Mouse (Mus musculus) midbrain, embryonic 12.5 days (tissue): ENCODE measurements at regions not wholly inside any gene's neighbourhood (a gene's known extent, or its start where the extent isn't known, plus 50 kb on each side); places are given as distances from the start of the nearest gene placed in this dataset.

ENCODE experiments used
- ATAC-seq: fragments of 200-750 bp; cut with Nextera tagmentation; 2 replicates; pipeline ENCODE4 v1.8.0; 2017; ENCODE audit warnings: low read depth, moderate TSS enrichment, moderate library complexity; ENCODE audit not compliant: low FRiP score
- H3K27ac ChIP-seq: fragments of 300-500 bp; sonication (generic); replicated peaks from 2 replicates; pipeline ENCODE4 v1.5.1; 2016; ENCODE audit warnings: mild to moderate bottlenecking
- H3K27me3 ChIP-seq: fragments of 300-500 bp; sonication (generic); 2 replicates; pipeline ENCODE4 v1.6.1; 2016; ENCODE audit warnings: mild to moderate bottlenecking
- H3K36me3 ChIP-seq: fragments of 300-500 bp; sonication (generic); 2 replicates; pipeline ENCODE4 v1.6.1; 2016
- H3K4me1 ChIP-seq: fragments of 300-500 bp; sonication (generic); 2 replicates; pipeline ENCODE4 v1.6.1; 2016
- H3K4me2 ChIP-seq: fragments of 300-500 bp; sonication (generic); replicated peaks from 2 replicates; pipeline ENCODE4 v1.6.1; 2016; ENCODE audit warnings: mild to moderate bottlenecking, moderate library complexity
- H3K4me3 ChIP-seq: fragments of 300-500 bp; sonication (generic); 2 replicates; pipeline ENCODE4 v1.5.1; 2016; ENCODE audit warnings: mild to moderate bottlenecking
- H3K9ac ChIP-seq: fragments of 300-500 bp; sonication (generic); replicated peaks from 2 replicates; pipeline ENCODE4 v1.6.1; 2016; ENCODE audit warnings: mild to moderate bottlenecking, moderate library complexity
- H3K9me3 ChIP-seq: fragments of 300-500 bp; sonication (generic); 2 replicates; pipeline ENCODE4 v1.6.1; 2016; ENCODE audit warnings: mild to moderate bottlenecking
- WGBS: fragments of 180-500 bp; shearing (Covaris S2); methylation state at CpG from one replicate; pipeline ENCODE4 v1.1.7; 2016; 5-methylcytosine and 5-hydroxymethylcytosine counted together

- no peak for ATAC-seq
- no peak overlapping the region for H3K4me2 ChIP-seq
- H3K9ac ChIP-seq, result no peak overlapping the region
- H3K9me3 ChIP-seq, result no peaks in the 10 kb centered on the region
- H3K36me3 ChIP-seq, result no peaks in the 10 kb centered on the region
- no peaks in the 10 kb centered on the region for H3K27me3 ChIP-seq
- H3K4me3 ChIP-seq, result no peak overlapping the region
- H3K27ac ChIP-seq, result no peak overlapping the region
- H3K4me1 ChIP-seq, result no peaks in the 10 kb centered on the region
These were observed 112.2 kb downstream of the Ipo8 start for GRCm38 (mm10) chr6:148719062-148719461.

DNA sequence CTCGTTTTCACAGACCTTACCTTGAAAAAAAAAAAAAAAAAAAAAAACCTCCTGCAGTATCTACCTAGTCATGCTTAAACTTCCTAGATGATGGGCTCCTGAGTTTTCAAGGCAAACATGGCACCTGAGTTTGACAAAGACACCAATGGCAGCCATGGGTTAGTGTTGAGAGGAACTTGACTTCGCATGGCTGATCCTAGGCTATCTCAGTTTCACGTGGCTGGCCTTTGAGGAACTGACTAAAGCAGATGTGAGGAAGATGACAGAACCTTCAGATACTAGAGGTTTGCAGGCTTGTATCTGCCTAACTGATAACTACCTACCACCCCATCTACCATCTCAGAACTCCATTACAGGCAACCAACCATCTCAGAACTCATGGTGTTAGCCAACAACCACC is 120.9 kb downstream of the Ipo8 start:
- ATAC-seq, result no peak
- Histone ChIP-seq H3K9me3 (no peaks in the 10 kb centered on the region), H3K4me1 (no peaks in the 10 kb centered on the region), H3K27me3 (no peaks in the 10 kb centered on the region), H3K36me3 (no peaks in the 10 kb centered on the region), H3K4me3 (no peak overlapping the region), H3K4me2 (no peak overlapping the region), H3K9ac (no peak overlapping the region), H3K27ac (no peak overlapping the region)
- WGBS, result 79% methylated on average over 3 of the region's 3 CpGs

DNA sequence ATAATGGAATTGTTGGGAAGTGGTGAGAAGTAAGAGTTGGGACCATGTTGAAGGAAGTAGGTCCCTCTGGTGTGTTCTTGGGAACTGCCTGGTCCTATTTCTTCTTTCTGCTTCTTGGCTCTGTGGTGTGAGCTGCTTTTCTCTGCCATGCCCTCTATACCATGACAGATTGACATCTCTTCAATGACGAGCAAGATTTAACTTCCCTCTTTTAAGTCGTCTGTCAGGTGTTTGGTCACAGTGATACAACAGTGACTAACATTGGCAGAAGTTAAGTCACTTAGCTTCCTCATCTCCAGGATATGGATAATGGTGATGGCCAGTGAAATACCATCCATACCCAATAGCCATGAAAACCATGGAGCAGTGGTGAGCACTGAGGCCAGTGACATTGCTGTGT is 122.9 kb downstream of the Ipo8 start:
- Histone ChIP-seq H3K27ac (no peak overlapping the region), H3K9ac (no peak overlapping the region), H3K4me2 (no peak overlapping the region), H3K9me3 (no peaks in the 10 kb centered on the region), H3K4me1 (no peaks in the 10 kb centered on the region), H3K36me3 (no peaks in the 10 kb centered on the region), H3K4me3 (no peak overlapping the region), H3K27me3 (no peaks in the 10 kb centered on the region)
- 85% methylated on average over 2 of the region's 2 CpGs for WGBS
- no peak for ATAC-seq

- Histone ChIP-seq H3K4me1 (no peaks in the 10 kb centered on the region), H3K36me3 (no peaks in the 10 kb centered on the region), H3K27me3 (no peaks in the 10 kb centered on the region), H3K27ac (no peak overlapping the region), H3K4me3 (no peak overlapping the region), H3K4me2 (no peak overlapping the region), H3K9ac (no peak overlapping the region), H3K9me3 (no peaks in the 10 kb centered on the region)
- 36% methylated on average over 2 of the region's 2 CpGs for WGBS
- no peak for ATAC-seq
These were observed 125.6 kb downstream of the Ipo8 start for GRCm38 (mm10) chr6:148705711-148706110.

DNA sequence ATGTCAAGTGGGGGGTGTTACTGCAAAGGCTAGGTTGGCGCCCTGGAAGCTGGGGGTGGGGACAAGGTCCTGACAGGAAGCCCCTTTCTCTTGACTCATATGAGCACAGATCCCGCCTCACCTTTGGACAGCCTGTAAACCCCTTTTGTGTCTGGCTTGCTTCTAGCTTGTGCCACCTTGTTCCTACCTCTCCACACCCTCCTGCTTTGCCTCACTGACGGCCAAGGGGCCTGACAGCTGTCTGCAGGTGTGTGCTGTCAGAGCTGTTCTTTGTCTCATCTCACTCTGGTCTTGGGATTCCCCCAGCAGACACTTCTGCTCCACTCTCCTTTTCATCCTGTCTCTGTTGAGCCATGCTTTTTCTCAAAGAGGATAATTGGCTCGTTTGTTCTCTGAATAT is 137.9 kb downstream of the Ipo8 start:
- H3K36me3 ChIP-seq, result no peaks in the 10 kb centered on the region
- H3K27ac ChIP-seq, result no peak overlapping the region
- H3K4me3 ChIP-seq, result no peak overlapping the region
- 0 out of 2 replicates have a peak, but pooled peaks cover 3% of the 10 kb centered on the region for H3K4me1 ChIP-seq
- no peak overlapping the region for H3K4me2 ChIP-seq
- 50% methylated on average over 4 of the region's 4 CpGs for WGBS
- no peaks in the 10 kb centered on the region for H3K27me3 ChIP-seq
- H3K9ac ChIP-seq, result no peak overlapping the region
- ATAC-seq, result no peak
- no peaks in the 10 kb centered on the region for H3K9me3 ChIP-seq

DNA sequence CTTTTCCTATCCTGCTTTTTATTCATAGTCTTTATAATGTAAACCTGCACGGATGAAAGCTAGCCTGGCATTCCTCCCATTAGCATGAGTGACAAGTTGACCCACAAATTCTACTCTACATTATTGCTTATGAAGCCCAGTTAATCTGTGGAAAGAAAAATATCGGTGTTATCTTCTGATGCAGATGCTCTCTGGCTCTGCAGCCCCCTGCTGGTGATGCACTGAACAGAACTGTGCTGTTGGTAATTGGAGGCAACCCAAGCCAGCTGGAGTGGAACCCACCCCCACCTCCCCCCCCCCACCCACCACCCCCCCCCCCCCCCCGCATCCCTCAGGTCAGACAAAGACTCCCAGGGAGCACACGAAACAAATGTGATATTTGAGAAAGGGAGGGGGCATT is 143.5 kb downstream of the Ipo8 start:
- no peak overlapping the region for H3K4me3 ChIP-seq
- no peak overlapping the region for H3K9ac ChIP-seq
- no peak overlapping the region for H3K27ac ChIP-seq
- H3K27me3 ChIP-seq, result 0 out of 2 replicates have a peak, but pooled peaks cover 2% of the 10 kb centered on the region
- H3K4me1 ChIP-seq, result no peaks in the 10 kb centered on the region
- no peaks in the 10 kb centered on the region for H3K36me3 ChIP-seq
- no peaks in the 10 kb centered on the region for H3K9me3 ChIP-seq
- WGBS, result 40% methylated on average over 2 of the region's 4 CpGs
- peak; percentile 63; the same call in 1 of the 2 replicates for ATAC-seq
- H3K4me2 ChIP-seq, result no peak overlapping the region

- no peak overlapping the region for H3K27ac ChIP-seq
- H3K4me2 ChIP-seq, result no peak overlapping the region
- no peaks in the 10 kb centered on the region for H3K27me3 ChIP-seq
- no peaks in the 10 kb centered on the region for H3K4me1 ChIP-seq
- no peak overlapping the region for H3K9ac ChIP-seq
- 82% methylated on average over 2 of the region's 2 CpGs for WGBS
- no peak for ATAC-seq
- no peaks in the 10 kb centered on the region for H3K36me3 ChIP-seq
- H3K4me3 ChIP-seq, result no peak overlapping the region
- no peaks in the 10 kb centered on the region for H3K9me3 ChIP-seq
These were observed 171.1 kb downstream of the Ipo8 start for GRCm38 (mm10) chr6:148660152-148660551.

GRCm38 (mm10) chr6:148653216-148653615 is 178.1 kb downstream of the Ipo8 start:
- Histone ChIP-seq H3K9me3 (no peaks in the 10 kb centered on the region), H3K36me3 (no peaks in the 10 kb centered on the region), H3K27me3 (no peaks in the 10 kb centered on the region), H3K4me1 (no peaks in the 10 kb centered on the region), H3K4me2 (no peak overlapping the region), H3K9ac (no peak overlapping the region), H3K27ac (no peak overlapping the region), H3K4me3 (no peak overlapping the region)
- ATAC-seq, result no peak
- 55% methylated on average over 3 of the region's 3 CpGs for WGBS

GRCm38 (mm10) chr6:148652434-148652833 is 178.8 kb downstream of the Ipo8 start:
- Histone ChIP-seq H3K4me3 (no peak overlapping the region), H3K9ac (no peak overlapping the region), H3K27me3 (no peaks in the 10 kb centered on the region), H3K4me2 (no peak overlapping the region), H3K9me3 (no peaks in the 10 kb centered on the region), H3K27ac (no peak overlapping the region), H3K36me3 (no peaks in the 10 kb centered on the region), H3K4me1 (no peaks in the 10 kb centered on the region)
- ATAC-seq, result no peak
- WGBS, result 68% methylated on average over 4 of the region's 4 CpGs

DNA sequence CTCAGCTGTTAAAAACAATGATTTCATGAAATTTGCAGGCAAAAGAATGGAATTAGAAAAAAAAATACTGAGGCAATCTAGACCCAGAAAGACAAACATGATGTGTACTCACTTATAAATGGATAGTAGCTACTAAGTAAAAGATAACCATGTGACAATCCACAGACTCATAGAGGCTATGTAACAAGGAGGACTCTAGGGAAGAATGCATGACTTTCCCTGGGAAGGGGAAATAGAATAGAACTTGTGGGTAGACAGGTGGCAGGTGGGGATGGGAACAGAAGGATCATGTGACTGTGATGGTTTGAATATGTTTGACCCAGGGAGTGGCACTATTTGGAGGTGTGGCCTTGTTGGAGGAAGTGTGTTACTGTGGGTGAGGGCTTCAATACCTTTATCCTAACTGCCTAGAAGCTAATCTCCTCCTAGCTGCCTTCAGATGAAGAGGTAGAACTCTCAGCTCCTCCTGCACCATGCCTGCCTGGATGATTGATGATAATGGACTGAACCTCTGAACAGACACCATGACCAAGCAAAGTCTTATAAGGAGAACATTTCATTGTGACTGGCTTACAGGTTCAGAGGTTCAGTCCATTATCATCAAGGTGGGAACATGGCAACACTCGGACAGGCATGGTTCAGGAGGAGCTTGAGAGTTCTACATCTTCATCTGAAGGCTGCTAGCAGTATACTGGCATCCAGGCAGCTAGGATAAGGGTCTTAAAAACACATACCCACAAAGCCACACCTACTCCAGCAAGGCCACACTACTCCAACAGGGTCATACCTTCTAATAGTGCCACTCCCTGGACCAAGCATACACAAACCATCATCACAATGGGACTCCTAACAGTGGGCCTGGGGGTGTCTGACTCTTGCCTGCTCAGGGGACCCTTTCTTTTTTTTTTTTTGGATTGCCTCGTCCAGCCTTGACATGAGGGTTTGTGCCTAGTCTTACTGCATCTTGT is 183.6 kb downstream of the Ipo8 start:
- 69% methylated on average over 2 of the region's 2 CpGs for WGBS
- Histone ChIP-seq H3K4me2 (no peak overlapping the region), H3K9ac (no peak overlapping the region), H3K36me3 (no peaks in the 10 kb centered on the region), H3K27me3 (no peaks in the 10 kb centered on the region), H3K4me1 (no peaks in the 10 kb centered on the region), H3K9me3 (no peaks in the 10 kb centered on the region), H3K27ac (no peak overlapping the region), H3K4me3 (no peak overlapping the region)
- ATAC-seq, result no peak

DNA sequence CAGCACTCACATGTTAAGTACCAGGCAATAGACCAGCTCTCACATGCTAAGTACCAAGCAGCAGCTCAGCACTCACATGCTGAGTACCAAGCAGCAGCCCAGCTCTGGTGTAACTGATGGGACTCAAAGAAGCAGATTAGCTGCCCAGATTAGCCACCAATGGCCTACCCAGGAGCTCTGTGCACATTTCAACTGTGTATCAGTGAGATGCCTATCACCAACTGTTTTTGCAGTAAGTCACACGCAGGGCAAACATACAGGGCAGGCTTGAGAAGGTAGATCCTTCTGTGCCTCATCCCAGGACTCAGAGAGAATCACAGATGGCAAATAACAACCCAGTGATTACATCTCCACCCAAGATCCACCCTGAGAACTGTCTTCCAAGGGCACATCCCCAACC is 190.7 kb downstream of the Ipo8 start:
- H3K36me3 ChIP-seq, result no peaks in the 10 kb centered on the region
- H3K4me1 ChIP-seq, result no peaks in the 10 kb centered on the region
- ATAC-seq, result no peak
- H3K9me3 ChIP-seq, result no peaks in the 10 kb centered on the region
- H3K27me3 ChIP-seq, result no peaks in the 10 kb centered on the region
- H3K4me3 ChIP-seq, result no peak overlapping the region
- H3K4me2 ChIP-seq, result no peak overlapping the region
- H3K27ac ChIP-seq, result no peak overlapping the region
- no peak overlapping the region for H3K9ac ChIP-seq
- 86% methylated on average over 1 of the region's 1 CpGs for WGBS

DNA sequence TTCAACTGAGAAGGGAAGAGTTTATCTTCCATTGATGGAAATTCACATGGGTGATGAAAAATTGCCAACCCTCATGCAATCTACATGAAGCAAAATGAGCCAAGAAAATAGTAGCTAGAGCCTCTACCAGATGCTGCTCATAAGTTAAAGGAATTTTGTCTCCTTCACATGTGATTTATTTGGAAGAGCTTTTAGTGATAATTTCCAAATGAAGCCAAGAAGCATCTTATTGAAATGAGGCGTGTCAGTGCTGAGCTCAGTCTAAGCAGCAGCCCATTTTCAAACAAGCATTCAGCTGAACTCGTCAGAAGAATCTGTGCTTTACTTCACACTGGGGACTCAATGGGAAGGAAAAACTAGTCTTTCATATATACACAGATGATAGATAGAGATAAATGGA is 190.0 kb upstream of the Tmtc1 start:
- Histone ChIP-seq H3K27me3 (no peaks in the 10 kb centered on the region), H3K9ac (no peak overlapping the region), H3K27ac (no peak overlapping the region), H3K9me3 (no peaks in the 10 kb centered on the region), H3K4me2 (no peak overlapping the region), H3K4me1 (no peaks in the 10 kb centered on the region), H3K36me3 (no peaks in the 10 kb centered on the region), H3K4me3 (no peak overlapping the region)
- WGBS, result 81% methylated on average over 2 of the region's 2 CpGs
- no peak for ATAC-seq
